Mouse (Mus musculus) testis, adult 2 months (tissue): ENCODE results near the gene Pcsk7. TPM values are rescaled to one million over a fixed set of nuclear protein-coding genes. Genes with fewer than 3 reads are reported as not detected.
A peak's percentile ranks its signal among the peaks of the same experiment; 100 is the strongest.

Experiments used
- H3K27ac ChIP-seq: fragments of 200-500 bp; 2 replicates; pipeline ENCODE4 v1.5.1; 2012; ENCODE audit warnings: low read depth, low read length; ENCODE audit not compliant: control insufficient read depth, insufficient read depth
- H3K27me3 ChIP-seq: fragments of 200-500 bp; 2 replicates; pipeline ENCODE4 v1.6.1; 2012; ENCODE audit warnings: mild to moderate bottlenecking, low read length, moderate library complexity; ENCODE audit not compliant: control insufficient read depth, insufficient read depth
- H3K36me3 ChIP-seq: fragments of 200-500 bp; 2 replicates; pipeline ENCODE4 v1.6.1; 2012; ENCODE audit warnings: mild to moderate bottlenecking, low read length; ENCODE audit not compliant: control insufficient read depth, insufficient read depth
- H3K4me1 ChIP-seq: fragments of 200-500 bp; 2 replicates; pipeline ENCODE4 v1.6.1; 2012; ENCODE audit warnings: low read length; ENCODE audit not compliant: control insufficient read depth, insufficient read depth
- H3K4me3 ChIP-seq: fragments of 200-500 bp; 2 replicates; pipeline ENCODE4 v1.5.1; 2012; ENCODE audit warnings: low read depth, mild to moderate bottlenecking, low read length, moderate library complexity, mixed read lengths; ENCODE audit not compliant: control insufficient read depth
- CTCF ChIP-seq: fragments of 200-500 bp; IDR thresholded peaks from 2 replicates; pipeline ENCODE4 v1.5.1; 2012; ENCODE audit warnings: low read depth, mild to moderate bottlenecking, inconsistent platforms, low read length, moderate library complexity; ENCODE audit not compliant: control insufficient read depth, insufficient read depth, insufficient replicate concordance
- POLR2A ChIP-seq: fragments of 200-500 bp; IDR thresholded peaks from 2 replicates; pipeline ENCODE4 v1.6.1; 2012; ENCODE audit warnings: low read depth, mild to moderate bottlenecking, inconsistent platforms, low read length, moderate library complexity; ENCODE audit not compliant: control insufficient read depth
- polyA plus RNA-seq: library from polyadenylated mRNA; depleted of rRNA; stranded (reverse); fragments of >200 nt; gene quantifications from 2 replicates; pipeline ENCODE4 v1.2.3, GENCODE M21; 2012

Pcsk7 gene
- polyA plus RNA-seq, 1 experiment = 39.0 TPM

GRCm38 (mm10) chr9:45946872-45947183 is 40.5 kb downstream of the Pcsk7 start:
- Histone ChIP-seq H3K27me3 (no peaks in the 10 kb centered on the region), H3K4me1 (no peaks in the 10 kb centered on the region; the same call in 1 of the 2 replicates), H3K36me3 (no peaks in the 10 kb centered on the region; the same call in 1 of the 2 replicates), H3K27ac (no peak overlapping the region), H3K4me3 (no peak overlapping the region)
- TF ChIP-seq POLR2A (no peak), CTCF (no peak)

- peaks cover 3% of the 10 kb centered on the region for H3K4me1 ChIP-seq
- H3K27ac ChIP-seq = no peak overlapping the region
- H3K36me3 ChIP-seq = peaks cover 2% of the 10 kb centered on the region; the same call in 1 of the 2 replicates
- H3K27me3 ChIP-seq = no peaks in the 10 kb centered on the region
- TF ChIP-seq CTCF (no peak), POLR2A (no peak)
- H3K4me3 ChIP-seq = no peak overlapping the region
Observed at GRCm38 (mm10) chr9:45952057-45952456, 45.8 kb downstream of the Pcsk7 start.

- Histone ChIP-seq H3K27me3 (no peaks in the 10 kb centered on the region), H3K27ac (no peak overlapping the region), H3K4me3 (no peak overlapping the region; the same call in 1 of the 2 replicates), H3K4me1 (peaks cover 3% of the 10 kb centered on the region), H3K36me3 (peaks cover 2% of the 10 kb centered on the region; the same call in 1 of the 2 replicates)
- TF ChIP-seq POLR2A (no peak), CTCF (no peak)
Observed at GRCm38 (mm10) chr9:45952890-45953289, 46.6 kb downstream of the Pcsk7 start.

GRCm38 (mm10) chr9:45953511-45954293 is 47.4 kb downstream of the Pcsk7 start:
- TF ChIP-seq POLR2A (no peak), CTCF (no peak)
- Histone ChIP-seq H3K4me1 (peaks cover 3% of the 10 kb centered on the region), H3K27me3 (no peaks in the 10 kb centered on the region), H3K4me3 (peak overlapping the region; percentile 89), H3K36me3 (peaks cover 2% of the 10 kb centered on the region; the same call in 1 of the 2 replicates), H3K27ac (peak overlapping the region; percentile 94)

- TF ChIP-seq POLR2A (no peak; the same call in 1 of the 2 replicates), CTCF (no peak)
- Histone ChIP-seq H3K4me3 (peak overlapping the region; percentile 89), H3K27ac (peak overlapping the region; percentile 94), H3K27me3 (no peaks in the 10 kb centered on the region), H3K4me1 (peaks cover 3% of the 10 kb centered on the region), H3K36me3 (peaks cover 2% of the 10 kb centered on the region; the same call in 1 of the 2 replicates)
Observed at GRCm38 (mm10) chr9:45954294-45955106, 48.2 kb downstream of the Pcsk7 start.

GRCm38 (mm10) chr9:45955107-45955963 is 49.0 kb downstream of the Pcsk7 start, which contains the start of gene Sidt2:
TSS of gene Sidt2 (minus strand) at chr9:45955258.
- peak within 1 kb of the TSS; percentile 89 for H3K4me3 ChIP-seq
- peaks cover 2% of the 10 kb centered on the region; the same call in 1 of the 2 replicates for H3K36me3 ChIP-seq
- H3K27me3 ChIP-seq = no peaks in the 10 kb centered on the region
- peak within 1 kb of the TSS; percentile 94 for H3K27ac ChIP-seq
- TF ChIP-seq POLR2A (peak; percentile 64; the same call in 1 of the 2 replicates), CTCF (no peak)
- H3K4me1 ChIP-seq = peaks cover 3% of the 10 kb centered on the region
